Mouse (Mus musculus) layer of hippocampus, adult 18-20 months (tissue): Measurements from ENCODE around the gene Hacl1. TPM values are rescaled to one million over a fixed set of nuclear protein-coding genes. Genes with fewer than 3 reads are reported as not detected.

Source experiments
- DNase-seq, 2 experiments: peaks; one replicate each; pipeline ENCODE4 v3.0.0; 2022; ENCODE audit warnings: low spot score in 2 of 2
- long read RNA-seq: library from polyadenylated mRNA; stranded (forward); transcript quantifications from one replicate; pipeline ENCODE4 v2.0.0, GENCODE M21; 2021
- total RNA-seq, 2 experiments: library from RNA; stranded (reverse); gene quantifications; 2 replicates each; pipeline ENCODE4 v1.2.3; 2021

The Hacl1 gene
- total RNA-seq, result 1 to 10 TPM; 5.8 to 9.2 TPM
- long read RNA-seq, transcript Hacl1-201 (17 exons, 2,644 nt), result major isoform, 8 of 10 reads
- long read RNA-seq, partial matches to known transcripts, result 1 of 10 reads
- long read RNA-seq, other reads (novel, unspliced or antisense), result 0 of 10 reads

DNA sequence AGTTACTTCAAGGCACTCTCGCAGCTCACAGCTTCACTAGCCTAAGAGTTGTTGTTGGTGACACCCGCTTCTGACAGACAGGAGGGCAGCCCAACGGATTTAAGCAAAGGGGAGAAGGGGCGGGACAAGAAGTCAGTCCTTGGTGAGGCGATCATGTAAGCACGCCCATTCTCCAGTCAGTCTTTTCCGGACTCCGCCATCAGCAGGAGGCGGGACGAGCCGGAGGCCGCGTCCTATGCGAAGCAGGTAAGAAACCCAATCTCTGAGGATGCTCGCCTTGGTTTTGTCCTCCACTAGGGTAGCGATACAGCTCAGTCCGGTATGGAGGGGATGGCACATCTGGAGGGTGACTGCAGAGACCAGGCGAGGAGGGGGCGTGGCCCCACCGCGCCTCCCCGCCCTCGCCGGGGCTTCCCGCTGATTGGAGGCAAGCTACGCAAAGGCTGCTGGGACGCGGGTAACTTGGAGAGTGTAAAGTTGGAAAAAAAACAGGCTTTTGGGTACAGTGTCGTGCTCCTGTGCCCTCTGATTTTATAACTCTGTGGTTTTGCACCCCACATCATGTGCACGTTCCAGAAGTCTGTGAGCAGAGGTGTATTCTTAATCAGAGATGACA is at the start of gene Hacl1, which contains the start of gene Btd:
Hacl1 (minus strand) TSS at position 397 of the 616 bp plus-strand sequence.
Btd (plus strand) TSS at position 139 of the 616 bp plus-strand sequence.
- peak; percentile 84 to 90 for DNase-seq

DNA sequence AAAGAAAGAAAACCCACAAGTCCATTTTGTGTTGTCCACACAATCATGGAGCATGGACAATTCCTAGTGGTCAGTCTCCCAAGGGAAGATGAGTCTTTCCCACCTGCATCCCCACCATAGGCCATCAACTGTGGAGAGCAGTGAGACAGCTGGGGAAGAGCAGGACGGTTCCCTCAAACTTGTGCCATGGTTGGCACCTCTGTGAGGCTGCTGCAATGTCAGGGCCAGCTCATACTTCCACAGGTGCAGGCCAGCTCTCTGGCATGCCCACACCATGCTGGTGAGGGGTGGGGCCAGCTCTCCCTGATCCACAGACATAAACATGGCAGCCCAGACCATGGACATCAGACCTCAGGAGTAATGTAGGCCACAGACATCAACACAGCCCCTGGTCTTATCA is 45.1 kb upstream of the Hacl1 start:
- DNase-seq, result no peak

DNA sequence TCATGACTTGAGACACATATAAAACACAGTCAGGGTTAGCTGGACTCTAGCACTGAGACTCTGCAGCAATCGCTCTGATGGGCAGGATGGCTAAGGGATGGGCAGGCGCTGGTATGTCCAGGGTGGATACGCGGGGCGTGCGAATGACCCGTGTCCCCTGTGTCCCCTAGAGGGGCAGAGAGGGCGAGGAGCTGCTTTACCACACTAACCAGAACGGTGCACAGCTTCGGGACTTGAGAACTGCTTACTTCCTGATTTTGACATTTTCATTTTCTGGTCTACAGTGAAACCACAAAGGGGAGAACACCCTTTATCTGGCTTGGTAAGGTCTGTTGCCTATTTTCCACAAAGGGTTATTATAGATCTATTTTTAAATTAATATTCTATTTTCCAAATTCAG is 44.6 kb upstream of the Hacl1 start:
- DNase-seq, result no peak

DNA sequence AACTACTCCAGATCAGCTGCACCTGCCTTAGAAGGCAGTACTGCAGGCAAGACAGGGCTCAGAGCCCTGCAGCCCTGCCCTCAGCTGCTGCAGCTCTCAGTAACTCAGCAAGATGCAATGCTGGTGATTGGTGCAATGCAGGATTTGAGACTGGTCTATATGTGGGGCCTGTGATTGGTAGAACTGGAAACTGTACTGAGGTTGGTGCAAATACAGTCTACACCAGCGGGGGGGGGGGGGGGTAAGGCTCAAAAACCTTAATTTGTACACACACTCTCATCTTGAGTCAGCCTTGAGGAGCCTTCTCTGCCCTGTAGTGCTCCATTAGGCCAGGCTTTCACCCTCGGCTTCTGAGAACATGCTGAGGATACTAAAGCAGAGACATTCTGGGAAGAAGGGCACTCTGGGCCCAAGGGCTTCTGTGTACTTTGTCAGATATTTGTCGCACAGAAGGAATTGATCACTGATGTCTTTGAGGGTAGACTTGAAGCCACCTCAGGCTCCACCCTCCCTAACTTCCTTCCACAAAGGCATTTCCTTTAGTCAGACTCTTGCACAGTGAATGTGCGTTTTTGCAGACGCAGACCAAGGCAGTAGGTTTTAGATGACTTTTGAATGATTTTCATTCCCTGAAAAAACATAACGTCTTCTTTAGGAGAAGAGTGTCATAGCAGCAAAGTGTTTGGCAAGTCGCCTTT is 43.4 kb upstream of the Hacl1 start:
- no peak for DNase-seq

DNA sequence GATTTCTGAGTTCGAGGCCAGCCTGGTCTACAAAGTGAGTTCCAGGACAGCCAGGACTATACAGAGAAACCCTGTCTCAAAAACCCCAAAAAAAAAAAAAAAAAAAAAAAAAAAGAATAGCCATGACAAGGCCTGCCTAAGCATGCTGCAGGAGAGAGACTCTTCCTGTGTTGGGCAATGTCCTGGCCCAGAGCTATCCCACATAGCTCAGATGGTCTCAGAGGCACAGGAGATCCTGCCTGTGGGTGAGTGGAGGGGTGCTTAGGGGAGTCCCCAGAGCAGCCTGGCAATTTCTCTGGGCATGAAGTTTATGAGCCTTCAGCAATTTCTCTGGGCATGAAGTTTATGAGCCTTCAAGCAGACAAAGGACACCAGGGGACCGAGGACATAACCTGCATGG is 42.5 kb upstream of the Hacl1 start:
- no peak for DNase-seq

DNA sequence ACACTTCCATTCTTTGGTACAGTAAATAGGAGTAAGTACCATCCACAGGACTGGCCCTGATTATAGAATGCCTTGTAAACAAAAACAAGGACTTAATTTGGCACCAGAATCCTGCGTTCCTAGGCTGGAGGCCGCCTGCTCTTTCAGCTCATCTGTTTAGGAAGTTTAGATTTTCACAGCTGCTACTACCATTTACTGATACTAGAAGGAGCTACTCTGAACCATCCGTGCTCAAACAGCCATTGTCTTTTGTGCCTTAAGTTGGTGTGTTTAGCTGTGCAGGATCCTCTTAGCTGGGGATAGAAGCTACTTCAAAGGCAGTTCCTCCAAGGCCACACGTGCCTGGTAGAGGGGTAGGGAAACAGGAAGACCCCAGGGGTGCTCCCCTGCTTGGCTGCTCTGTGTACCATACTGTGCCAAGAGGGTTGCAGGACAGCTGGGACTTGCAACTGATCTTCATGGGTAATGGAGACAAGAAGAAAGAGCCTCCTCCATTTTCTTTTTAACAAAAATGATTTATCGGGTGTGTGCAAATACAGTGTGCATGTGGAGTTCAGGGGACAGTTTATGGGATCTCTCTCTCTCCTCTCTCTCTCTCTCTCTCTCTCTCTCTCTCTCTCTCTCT is 41.0 kb upstream of the Hacl1 start:
- DNase-seq, result no peak

DNA sequence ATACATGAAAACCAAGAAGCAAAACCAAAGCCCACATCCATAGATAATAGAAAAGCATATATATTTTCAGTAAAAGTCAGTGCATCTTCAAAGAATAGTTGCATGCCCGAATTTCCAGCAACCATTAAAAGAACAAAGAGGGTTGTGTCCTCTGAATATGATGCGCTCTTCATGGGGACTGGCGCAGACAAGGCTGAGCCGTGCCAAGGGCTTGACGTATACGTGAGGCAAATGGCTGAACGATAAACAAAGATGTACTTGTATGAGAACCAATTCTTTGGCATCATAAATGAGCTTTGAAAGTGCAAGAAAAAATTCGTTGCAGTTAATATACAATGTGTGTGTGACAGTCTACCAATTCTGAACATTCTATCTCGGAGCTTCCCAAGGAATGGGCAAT is 40.2 kb upstream of the Hacl1 start:
- DNase-seq, result no peak

DNA sequence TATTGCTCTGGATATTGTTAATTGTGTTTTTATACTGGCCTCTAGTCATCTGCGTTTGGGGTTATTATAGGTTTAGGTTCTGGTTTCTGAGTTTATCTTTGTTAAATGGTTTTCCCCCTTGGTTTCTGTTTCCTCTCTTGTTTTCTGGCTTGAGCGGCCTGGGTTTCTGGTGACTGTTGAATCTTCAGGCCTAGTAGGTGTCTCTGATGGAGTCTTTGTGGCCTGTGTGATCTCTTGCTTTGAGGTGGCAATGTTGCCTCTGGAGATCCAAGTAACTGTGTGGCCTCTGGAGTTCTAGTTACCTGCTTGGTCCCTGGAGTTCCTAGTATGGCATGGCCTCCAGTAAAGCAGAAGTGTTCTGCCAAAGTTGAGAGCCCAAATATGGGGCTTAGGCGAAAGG is 39.6 kb upstream of the Hacl1 start:
- DNase-seq, result no peak

DNA sequence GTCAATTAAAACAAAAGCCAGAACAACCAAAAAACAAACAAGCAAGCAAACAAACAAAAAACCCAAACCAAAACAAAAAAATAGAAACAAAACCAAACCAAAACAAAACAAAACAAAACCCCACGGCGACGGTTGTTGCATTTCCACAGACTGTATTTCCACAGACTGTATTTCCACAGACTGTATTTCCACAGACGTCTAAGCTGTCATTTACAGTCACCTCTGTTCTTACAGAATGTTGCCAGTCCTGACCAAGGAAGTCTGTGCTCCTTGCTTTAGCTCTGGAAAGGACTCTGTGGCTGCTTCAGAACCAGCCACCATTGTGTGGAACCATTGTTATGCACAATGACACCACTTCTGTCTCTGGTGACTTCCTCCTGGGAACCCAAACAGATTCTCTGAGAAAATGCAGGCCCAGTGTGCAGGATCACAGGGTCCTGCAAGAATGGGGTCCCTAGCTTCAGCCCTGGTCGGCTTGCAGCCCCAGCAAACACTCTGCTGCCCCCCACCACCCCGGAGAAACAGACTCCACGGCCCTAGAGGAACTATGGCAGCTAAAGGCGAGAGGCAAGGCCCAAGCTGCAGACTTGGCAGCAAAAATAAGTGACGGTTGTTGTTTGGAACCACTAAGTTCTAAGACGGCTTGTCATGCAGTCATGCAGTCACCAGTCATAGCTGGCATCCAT is 30.7 kb upstream of the Hacl1 start:
- no peak for DNase-seq

DNA sequence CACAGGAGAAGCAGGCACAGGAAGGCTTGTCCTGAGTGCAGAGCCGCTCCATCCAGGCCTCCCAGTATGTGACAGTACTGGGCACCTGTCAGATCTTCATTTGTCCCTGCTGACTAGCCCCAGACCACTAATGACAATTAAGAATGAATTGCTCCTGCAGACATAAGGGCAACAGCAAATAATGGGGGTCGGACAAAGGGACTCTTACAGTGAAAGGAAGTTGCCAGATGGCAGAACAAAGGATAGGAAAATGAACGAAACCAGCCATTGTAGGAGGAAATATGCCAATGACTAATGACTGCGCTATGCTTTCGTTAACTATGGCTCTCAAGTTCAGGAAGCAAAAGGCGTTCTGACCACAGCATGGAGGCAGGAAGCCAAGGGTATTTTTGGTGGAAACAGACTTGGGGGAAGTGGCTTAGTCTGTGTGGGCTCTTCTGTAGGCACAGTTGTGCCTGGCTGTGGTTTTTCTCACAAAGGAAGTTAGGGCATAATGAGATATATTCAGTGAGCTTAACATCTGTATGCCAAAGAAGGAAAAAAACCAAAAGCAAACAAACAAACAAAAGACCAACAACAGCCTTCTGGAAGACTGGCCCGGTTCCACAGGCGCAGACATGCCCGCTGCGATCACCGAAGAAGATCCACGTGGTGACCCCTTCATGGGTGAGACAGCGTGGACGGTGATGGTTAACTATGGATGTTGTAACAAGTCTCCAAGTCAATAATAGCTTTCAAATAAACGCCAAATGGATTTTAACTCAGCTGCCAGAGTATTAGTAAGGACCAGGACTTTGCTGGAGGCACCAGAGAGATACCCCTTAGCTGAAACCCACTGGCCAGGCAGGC is 28.8 kb upstream of the Hacl1 start:
- no peak for DNase-seq

DNA sequence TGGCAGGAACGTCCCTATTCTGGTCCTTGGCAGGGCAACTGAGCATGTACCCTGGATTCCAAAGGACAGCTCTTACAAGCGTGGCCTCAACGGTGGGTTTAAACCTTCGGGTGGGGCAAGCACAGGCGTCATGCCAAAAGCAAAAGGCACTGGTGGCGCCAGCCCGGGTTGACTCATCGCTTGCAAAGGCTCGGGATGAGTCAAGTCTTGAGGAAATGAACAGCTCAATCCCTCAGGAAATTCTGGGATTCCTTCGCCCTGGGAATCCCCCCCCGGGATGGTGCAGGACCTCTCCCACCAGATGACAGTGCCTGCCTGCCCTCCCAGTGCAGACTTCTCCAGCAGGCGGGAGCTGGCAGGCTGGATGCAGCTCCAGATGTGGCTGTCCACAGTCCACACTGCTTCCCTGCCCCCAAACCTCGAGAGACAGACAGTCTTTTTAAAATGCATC is 28.1 kb upstream of the Hacl1 start:
- DNase-seq, result peak; percentile 43 to 60

DNA sequence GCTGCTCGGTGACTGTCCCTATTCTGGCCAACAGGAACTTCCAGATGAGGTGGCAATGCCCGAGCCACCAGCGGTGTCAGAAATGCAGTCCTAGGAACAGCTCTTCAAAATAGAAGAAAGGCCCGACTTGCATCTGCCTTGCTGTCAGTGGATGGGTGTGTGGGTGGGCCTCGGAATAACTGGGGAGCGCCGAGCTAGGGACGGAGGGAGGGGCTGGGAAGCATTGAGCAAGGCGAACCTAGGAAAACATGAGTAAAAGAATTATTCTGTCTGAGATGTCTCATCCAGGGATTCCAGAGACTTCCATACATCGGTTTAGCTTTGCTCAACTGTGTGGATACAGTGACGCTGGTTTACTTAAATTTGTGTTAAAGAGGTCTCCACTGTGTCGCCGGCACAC is 27.2 kb upstream of the Hacl1 start:
- DNase-seq, result no peak

DNA sequence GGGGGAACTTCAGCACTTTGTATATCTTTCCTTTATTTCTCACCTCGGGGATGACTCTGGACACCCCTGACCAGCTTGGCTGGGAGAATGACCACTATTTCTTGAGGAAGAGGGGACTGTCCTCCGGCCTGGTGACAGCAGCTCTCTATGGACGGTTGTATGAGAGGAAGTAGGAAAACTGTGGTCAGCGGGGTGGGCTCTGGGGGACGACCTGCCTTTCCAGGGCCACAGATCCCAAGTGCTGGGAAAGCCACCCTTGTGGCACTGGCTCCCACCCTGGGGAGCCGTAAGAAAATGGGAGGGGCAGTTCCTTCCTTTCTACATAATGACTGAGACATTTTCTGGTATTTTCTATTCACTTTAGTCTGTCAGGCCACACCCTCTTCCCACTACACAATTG is 26.7 kb upstream of the Hacl1 start:
- no peak for DNase-seq

DNA sequence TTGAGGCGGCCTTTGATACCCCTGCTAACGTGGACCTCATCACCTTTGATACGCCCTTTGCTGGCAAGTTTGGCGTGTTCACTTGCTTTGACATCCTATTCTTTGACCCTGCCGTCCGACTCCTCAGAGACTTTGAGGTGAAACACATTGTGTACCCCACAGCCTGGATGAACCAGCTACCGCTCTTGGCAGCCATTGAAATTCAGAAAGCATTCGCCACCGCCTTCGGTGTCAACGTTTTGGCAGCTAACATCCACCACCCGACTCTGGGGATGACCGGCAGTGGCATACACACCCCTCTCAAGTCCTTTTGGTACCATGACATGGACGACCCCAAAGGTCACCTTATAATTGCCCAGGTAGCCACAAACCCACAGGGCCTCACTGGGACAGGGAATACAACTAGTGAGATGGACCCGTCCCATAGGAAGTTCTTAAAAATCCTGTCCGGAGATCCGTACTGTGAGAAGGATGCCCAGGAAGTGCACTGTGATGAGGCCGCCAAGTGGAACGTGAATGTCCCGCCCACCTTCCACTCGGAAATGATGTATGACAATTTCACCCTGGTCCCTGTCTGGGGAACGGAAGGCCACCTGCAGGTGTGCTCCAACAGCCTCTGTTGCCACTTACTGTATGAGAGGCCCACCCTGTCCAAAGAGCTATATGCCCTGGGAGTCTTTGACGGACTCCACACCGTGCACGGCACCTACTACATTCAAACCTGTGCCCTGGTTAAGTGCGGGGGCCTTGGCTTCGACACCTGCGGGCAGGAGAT is 26.0 kb upstream of the Hacl1 start:
- no peak for DNase-seq

DNA sequence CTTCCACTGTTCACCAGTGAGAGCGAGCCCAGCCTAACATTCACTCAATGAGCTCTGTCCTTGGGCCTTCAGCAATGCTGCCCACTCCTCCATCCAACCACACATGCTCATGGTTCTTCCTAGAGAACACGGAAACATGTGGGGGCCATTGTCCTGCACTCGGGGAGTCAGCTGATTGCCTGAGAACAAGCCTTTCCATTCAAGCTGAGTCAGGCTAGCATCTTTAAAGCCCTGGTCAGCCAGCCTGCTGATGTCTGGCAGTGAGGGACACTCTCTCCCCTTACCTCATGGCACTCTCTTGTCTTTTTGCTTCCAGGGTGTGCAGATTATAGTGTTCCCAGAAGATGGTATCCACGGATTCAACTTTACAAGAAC is 24.5 kb upstream of the Hacl1 start:
- DNase-seq, result no peak

DNA sequence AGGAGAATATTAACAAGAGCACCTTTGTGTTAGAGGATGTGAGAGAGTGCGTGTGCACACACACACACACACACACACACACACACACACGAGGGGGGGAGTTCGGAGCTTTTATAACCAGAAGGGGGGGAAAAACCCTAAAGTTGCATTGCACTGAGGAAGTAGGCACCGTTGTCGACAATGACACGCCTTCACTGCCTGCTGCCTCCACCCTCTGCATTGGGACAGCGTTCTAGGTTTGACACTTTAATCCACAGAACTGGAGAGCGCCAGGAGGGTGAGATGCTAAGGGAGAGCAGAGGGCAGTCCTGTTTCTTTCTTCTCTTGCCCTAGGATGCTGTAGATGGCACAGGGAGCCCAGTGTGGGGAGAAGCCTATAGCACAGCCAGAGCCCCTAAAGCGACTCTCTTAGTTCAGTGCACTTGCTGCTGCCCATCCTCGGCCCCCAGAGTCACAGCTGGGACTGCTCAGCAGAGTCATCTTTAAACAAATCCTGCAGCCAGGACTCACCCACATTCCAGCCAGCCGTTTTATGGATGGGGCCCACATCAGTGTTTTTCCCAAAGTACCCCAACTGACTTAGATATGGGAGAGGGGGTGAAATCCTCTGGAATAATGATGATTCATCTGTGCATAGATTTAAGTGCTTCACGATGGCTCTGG is 23.9 kb upstream of the Hacl1 start:
- no peak for DNase-seq

DNA sequence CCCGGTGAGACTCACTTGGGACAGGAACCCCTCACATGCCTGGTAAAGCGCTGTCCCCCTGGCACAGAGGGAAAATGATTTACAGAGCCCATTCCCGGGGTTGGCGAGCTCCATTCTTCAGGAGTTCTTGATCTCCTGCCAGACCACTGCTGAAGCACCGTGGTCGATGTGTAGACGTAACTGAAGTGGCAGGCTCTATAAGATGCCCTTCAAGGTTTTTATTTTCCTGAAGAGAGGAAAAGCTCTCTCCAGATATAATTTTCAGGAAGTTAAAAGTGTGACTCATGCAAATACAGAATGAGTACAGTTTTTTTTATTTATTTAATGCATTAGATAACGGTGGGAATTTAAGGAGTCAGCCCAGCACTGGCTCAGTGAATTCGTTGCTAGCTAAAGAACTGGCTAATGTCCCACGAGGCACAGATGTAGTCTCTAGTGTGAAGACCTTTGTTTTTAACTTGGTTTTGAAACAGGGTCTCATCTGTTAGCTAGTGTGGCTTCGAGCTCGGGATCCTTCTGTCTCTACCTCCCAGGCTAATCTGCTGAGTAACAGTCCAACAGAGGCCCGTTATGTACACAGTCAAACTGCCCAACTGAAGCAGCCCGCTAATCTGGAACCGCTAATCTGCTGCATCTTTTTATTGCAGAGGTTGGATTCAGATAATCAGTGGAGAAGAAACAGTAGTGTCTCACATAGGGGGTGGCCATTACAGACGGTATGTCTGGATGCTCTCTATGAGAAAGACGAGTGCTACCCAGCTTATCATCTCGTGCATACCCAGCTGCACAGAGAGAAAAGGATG is 23.2 kb upstream of the Hacl1 start:
- no peak for DNase-seq

DNA sequence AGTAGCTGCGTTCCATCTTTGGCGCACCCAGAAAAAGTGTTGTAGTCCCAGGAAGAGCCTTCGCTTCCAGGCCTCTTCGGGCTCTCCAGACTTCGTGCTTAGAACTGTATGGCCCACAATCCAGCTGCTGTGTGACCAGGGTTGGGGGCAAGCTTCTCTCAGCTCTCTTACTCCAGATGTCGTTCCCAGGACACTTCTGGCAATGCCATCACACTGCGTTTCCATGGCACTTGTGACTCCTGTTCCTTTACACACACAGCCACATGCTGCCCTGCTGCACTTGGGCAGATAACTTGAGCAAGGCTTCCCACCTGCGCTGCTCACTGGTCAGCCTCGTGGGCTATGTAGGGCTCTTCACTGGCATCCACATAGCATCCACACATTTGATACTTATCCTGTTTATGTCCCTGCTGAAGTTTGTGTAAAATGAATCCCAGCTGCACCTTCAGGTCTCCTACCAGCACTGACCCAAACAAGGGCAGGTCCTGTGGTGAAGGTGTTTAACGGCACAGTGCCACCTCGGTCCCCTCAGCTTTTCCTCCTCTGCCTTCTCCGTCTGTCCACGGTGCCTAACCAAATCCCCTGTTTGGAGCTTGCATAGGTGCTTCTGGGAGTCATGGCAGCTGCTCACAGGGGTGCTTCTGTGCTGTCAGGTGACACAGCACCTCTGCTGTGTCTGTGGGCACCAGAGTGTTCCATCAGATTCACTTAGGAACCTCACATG is 22.5 kb upstream of the Hacl1 start:
- DNase-seq, result no peak
